Mouse (Mus musculus): Measurements from ENCODE around the gene Bcl9l.

The Bcl9l gene

GRCm38 (mm10) chr9:44497624-44498377 is 15.2 kb downstream of the Bcl9l start:
- no peak for DNase-seq (ENCODE audit: low spot score in 2 of 2)

GRCm38 (mm10) chr9:44498421-44499355 is 16.1 kb downstream of the Bcl9l start:
- peak in 1 of 2 experiments; percentile 47 for DNase-seq (ENCODE audit: low spot score in 2 of 2)

GRCm38 (mm10) chr9:44499356-44500162 is 16.9 kb downstream of the Bcl9l start:
- no peak for DNase-seq (ENCODE audit: low spot score in 2 of 2)

- no peak for DNase-seq (ENCODE audit: low spot score in 2 of 2)
Measured at GRCm38 (mm10) chr9:44500163-44500533, 17.5 kb downstream of the Bcl9l start.

GRCm38 (mm10) chr9:44500638-44501175 is 18.1 kb downstream of the Bcl9l start:
- DNase-seq (ENCODE audit: low spot score in 2 of 2): no peak

- no peak for DNase-seq (ENCODE audit: low spot score in 2 of 2)
Measured at GRCm38 (mm10) chr9:44501206-44501879, 18.7 kb downstream of the Bcl9l start.

- DNase-seq (ENCODE audit: low spot score in 2 of 2): peak in 1 of 2 experiments; percentile 52
Measured at GRCm38 (mm10) chr9:44502006-44502405, 19.4 kb downstream of the Bcl9l start.

- no peak for DNase-seq (ENCODE audit: low spot score in 2 of 2)
Measured at GRCm38 (mm10) chr9:44504893-44505823, 22.5 kb downstream of the Bcl9l start.

- DNase-seq (ENCODE audit: low spot score in 2 of 2): no peak
Measured at GRCm38 (mm10) chr9:44505824-44506467, 23.3 kb downstream of the Bcl9l start.

GRCm38 (mm10) chr9:44506566-44506965 is 23.9 kb downstream of the Bcl9l start:
- no peak for DNase-seq (ENCODE audit: low spot score in 2 of 2)

GRCm38 (mm10) chr9:44507345-44507744 is 24.7 kb downstream of the Bcl9l start:
- no peak for DNase-seq (ENCODE audit: low spot score in 2 of 2)

- DNase-seq (ENCODE audit: low spot score in 2 of 2): no peak
Measured at GRCm38 (mm10) chr9:44508124-44508619, 25.5 kb downstream of the Bcl9l start.

GRCm38 (mm10) chr9:44508721-44509486 is 26.3 kb downstream of the Bcl9l start:
- DNase-seq (ENCODE audit: low spot score in 2 of 2): no peak

GRCm38 (mm10) chr9:44509487-44510354 is 27.1 kb downstream of the Bcl9l start:
- peak; percentile 69 to 73 for DNase-seq (ENCODE audit: low spot score in 2 of 2)

- DNase-seq (ENCODE audit: low spot score in 2 of 2): no peak
Measured at GRCm38 (mm10) chr9:44510355-44510871, 27.8 kb downstream of the Bcl9l start.

GRCm38 (mm10) chr9:44510872-44511601 is 28.4 kb downstream of the Bcl9l start:
- no peak for DNase-seq (ENCODE audit: low spot score in 2 of 2)

Measured in right cerebral cortex, postnatal 36 days (tissue).